Mouse (Mus musculus): Measurements from ENCODE around the gene Lpp. TPM values are rescaled to one million over a fixed set of nuclear protein-coding genes. Genes with fewer than 3 reads are reported as not detected.

Gene Lpp
- polyA plus RNA-seq, 1 experiment from 2014 or later: 37.9 TPM

DNA sequence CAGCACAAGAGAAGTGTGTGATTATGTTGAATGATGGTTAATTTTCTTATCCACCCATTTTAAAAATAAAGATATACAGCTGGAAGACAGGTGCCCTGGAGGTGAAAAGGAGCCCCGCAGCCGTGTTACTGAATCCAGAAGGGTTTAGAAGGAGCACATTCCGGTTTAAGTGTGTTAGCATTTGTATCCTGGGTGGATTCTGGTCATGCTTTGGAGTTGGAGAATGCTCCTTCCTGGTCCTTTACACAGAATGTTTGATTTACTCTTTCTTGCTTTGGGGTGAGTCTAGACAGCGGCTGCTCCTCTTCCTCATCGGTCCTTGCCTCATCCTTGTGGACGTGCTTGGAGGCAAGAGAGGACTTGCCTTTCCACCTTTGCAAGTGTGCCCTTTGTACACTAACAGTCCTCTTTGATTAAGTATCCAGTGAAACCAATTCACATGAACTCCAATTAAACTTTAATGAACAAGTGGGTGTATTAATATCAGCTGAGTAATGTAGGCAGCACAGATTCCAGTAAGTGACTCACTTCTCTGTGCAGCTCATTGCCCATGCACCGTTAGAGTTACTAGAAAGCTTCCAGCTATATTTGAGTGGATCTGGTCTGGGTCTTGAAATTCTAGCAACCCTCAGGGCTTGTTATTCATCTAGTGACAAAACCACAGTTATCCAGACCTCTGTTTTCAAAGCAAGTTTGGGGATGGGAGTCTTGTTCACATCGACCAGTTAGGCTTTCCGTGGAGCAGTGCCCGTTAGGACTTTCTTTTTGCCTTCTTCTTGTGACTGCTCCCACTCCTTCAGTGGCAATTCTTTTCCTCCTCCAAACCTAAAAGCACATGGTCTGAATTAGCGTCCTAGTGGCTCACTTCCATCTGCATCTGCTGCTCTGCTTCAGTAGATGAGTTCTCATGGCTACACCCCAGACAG, 121.8 kb downstream of the Lpp start:
- Histone ChIP-seq H3K27ac (replicated peaks) (no peak overlapping the region), H3K9ac (no peak overlapping the region), H3K4me1 (peaks cover 71% of the 10 kb centered on the region), H3K36me3 (no peaks in the 10 kb centered on the region), H3K27me3 (replicated peaks) (no peaks in the 10 kb centered on the region), H3K4me3 (no peak overlapping the region), H3K9me3 (no peaks in the 10 kb centered on the region), H3K4me2 (no peak overlapping the region)
- 80% methylated on average over 11 of the region's 11 CpGs for WGBS
- ATAC-seq (ENCODE audit: extremely low read depth, insufficient number of reproducible peaks, low FRiP score, low TSS enrichment): no peak

- ATAC-seq (ENCODE audit: extremely low read depth, insufficient number of reproducible peaks, low FRiP score, low TSS enrichment): no peak
- no peak overlapping the region for H3K4me2 ChIP-seq
- H3K27me3 ChIP-seq (replicated peaks): no peaks in the 10 kb centered on the region
- H3K4me1 ChIP-seq: peaks cover 65% of the 10 kb centered on the region
- 62% methylated on average over 3 of the region's 3 CpGs for WGBS
- H3K9me3 ChIP-seq: no peaks in the 10 kb centered on the region
- H3K9ac ChIP-seq: no peak overlapping the region
- H3K36me3 ChIP-seq: no peaks in the 10 kb centered on the region
- H3K27ac ChIP-seq (replicated peaks): no peak overlapping the region
- no peak overlapping the region for H3K4me3 ChIP-seq
These were observed 123.7 kb downstream of the Lpp start for GRCm38 (mm10) chr16:24516993-24517392.

- no peak overlapping the region for H3K4me3 ChIP-seq
- no peak overlapping the region for H3K27ac ChIP-seq (replicated peaks)
- H3K4me1 ChIP-seq: peaks cover 59% of the 10 kb centered on the region
- no peaks in the 10 kb centered on the region for H3K36me3 ChIP-seq
- no peaks in the 10 kb centered on the region for H3K9me3 ChIP-seq
- no peak overlapping the region for H3K4me2 ChIP-seq
- no peaks in the 10 kb centered on the region for H3K27me3 ChIP-seq (replicated peaks)
- no peak overlapping the region for H3K9ac ChIP-seq
- no peak for ATAC-seq (ENCODE audit: extremely low read depth, insufficient number of reproducible peaks, low FRiP score, low TSS enrichment)
- 66% methylated on average over 9 of the region's 9 CpGs for WGBS
These were observed 124.3 kb downstream of the Lpp start for GRCm38 (mm10) chr16:24517501-24518042.

DNA sequence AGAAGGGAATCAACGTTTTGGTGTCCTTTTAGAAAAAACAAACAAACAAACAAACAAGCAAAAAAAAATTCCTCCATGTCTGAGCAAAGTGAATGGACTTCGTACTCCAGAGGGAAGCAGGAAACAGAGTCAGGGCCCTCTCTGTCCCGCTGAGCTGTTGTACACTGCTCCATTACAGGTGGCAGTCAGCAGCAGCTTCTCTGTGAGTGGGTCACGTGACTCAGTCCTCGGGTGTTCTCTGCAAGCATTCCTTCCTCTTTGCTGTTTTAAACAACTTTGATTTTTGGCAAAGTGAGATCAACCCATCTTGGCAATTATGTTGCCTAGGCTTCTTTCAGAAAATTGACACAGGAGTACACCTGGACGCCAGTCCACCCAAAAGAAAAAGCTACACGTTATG, 125.5 kb downstream of the Lpp start:
- H3K27ac ChIP-seq (replicated peaks): no peak overlapping the region
- H3K36me3 ChIP-seq: no peaks in the 10 kb centered on the region
- no peak overlapping the region for H3K9ac ChIP-seq
- no peaks in the 10 kb centered on the region for H3K27me3 ChIP-seq (replicated peaks)
- no peaks in the 10 kb centered on the region for H3K9me3 ChIP-seq
- peaks cover 55% of the 10 kb centered on the region for H3K4me1 ChIP-seq
- 72% methylated on average over 7 of the region's 7 CpGs for WGBS
- ATAC-seq (ENCODE audit: extremely low read depth, insufficient number of reproducible peaks, low FRiP score, low TSS enrichment): no peak
- no peak overlapping the region for H3K4me2 ChIP-seq
- no peak overlapping the region for H3K4me3 ChIP-seq

DNA sequence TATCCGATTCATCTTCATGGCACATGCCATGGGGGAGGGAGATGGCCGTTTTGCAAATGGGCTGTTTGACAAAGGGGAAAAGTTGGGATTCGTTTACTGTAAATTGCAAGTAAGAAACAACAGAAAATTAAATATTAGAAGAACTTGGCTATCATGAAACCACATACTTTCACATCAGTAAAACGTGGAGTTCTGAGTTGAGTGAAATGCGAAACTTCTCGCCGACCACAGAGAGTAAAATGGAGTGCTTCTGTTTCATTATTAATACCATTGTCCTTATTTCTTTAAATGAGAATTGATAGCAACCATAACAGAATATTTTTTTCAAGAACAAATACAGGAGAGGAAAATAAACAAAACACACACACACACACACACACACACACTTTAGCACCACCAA, 133.9 kb downstream of the Lpp start:
- Histone ChIP-seq H3K36me3 (peaks cover 4% of the 10 kb centered on the region; the same call in 1 of the 2 replicates), H3K9me3 (no peaks in the 10 kb centered on the region), H3K4me3 (no peak overlapping the region), H3K4me2 (no peak overlapping the region), H3K27me3 (replicated peaks) (no peaks in the 10 kb centered on the region), H3K9ac (no peak overlapping the region), H3K27ac (replicated peaks) (no peak overlapping the region), H3K4me1 (no peaks in the 10 kb centered on the region)
- WGBS: 82% methylated on average over 7 of the region's 7 CpGs
- no peak for ATAC-seq (ENCODE audit: extremely low read depth, insufficient number of reproducible peaks, low FRiP score, low TSS enrichment)

DNA sequence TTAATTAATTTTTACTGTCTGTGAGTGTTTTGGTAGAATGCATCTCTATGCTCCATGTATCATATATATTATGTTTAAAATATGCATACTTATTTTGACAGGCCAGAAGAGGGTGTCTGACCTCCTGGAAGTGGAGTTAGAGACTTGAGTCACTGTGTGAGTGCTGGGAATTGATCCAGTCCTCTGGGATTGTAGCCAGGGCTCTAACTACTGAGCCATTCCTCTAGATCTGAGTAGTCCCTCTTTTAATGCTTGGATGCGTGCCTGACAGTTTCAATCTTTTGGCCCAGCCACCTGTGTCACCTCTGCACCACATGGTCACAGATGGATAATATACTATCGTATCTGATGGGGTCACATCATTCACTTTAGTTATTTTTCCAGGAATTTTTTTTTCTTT, 138.4 kb downstream of the Lpp start:
- no peaks in the 10 kb centered on the region for H3K9me3 ChIP-seq
- no peak overlapping the region for H3K27ac ChIP-seq (replicated peaks)
- H3K4me2 ChIP-seq: no peak overlapping the region
- no peak overlapping the region for H3K9ac ChIP-seq
- no peaks in the 10 kb centered on the region for H3K27me3 ChIP-seq (replicated peaks)
- H3K4me3 ChIP-seq: no peak overlapping the region
- H3K36me3 ChIP-seq: peaks cover 8% of the 10 kb centered on the region
- H3K4me1 ChIP-seq: no peaks in the 10 kb centered on the region
- ATAC-seq (ENCODE audit: extremely low read depth, insufficient number of reproducible peaks, low FRiP score, low TSS enrichment): no peak
- WGBS: 75% methylated on average over 2 of the region's 2 CpGs

GRCm38 (mm10) chr16:24535221-24535620, 141.9 kb downstream of the Lpp start:
- Histone ChIP-seq H3K4me1 (no peaks in the 10 kb centered on the region), H3K4me2 (no peak overlapping the region), H3K27me3 (replicated peaks) (no peaks in the 10 kb centered on the region), H3K9me3 (no peaks in the 10 kb centered on the region), H3K9ac (no peak overlapping the region), H3K4me3 (no peak overlapping the region), H3K36me3 (peaks cover 4% of the 10 kb centered on the region; the same call in 1 of the 2 replicates), H3K27ac (replicated peaks) (no peak overlapping the region)
- WGBS: 81% methylated on average over 6 of the region's 6 CpGs
- no peak for ATAC-seq (ENCODE audit: extremely low read depth, insufficient number of reproducible peaks, low FRiP score, low TSS enrichment)

GRCm38 (mm10) chr16:24536261-24536660, 143.0 kb downstream of the Lpp start:
- no peak overlapping the region for H3K4me2 ChIP-seq
- H3K9me3 ChIP-seq: no peaks in the 10 kb centered on the region
- peaks cover 4% of the 10 kb centered on the region; the same call in 1 of the 2 replicates for H3K36me3 ChIP-seq
- H3K9ac ChIP-seq: no peak overlapping the region
- H3K4me1 ChIP-seq: no peaks in the 10 kb centered on the region
- no peak overlapping the region for H3K4me3 ChIP-seq
- WGBS: 77% methylated on average over 7 of the region's 7 CpGs
- H3K27me3 ChIP-seq (replicated peaks): no peaks in the 10 kb centered on the region
- ATAC-seq (ENCODE audit: extremely low read depth, insufficient number of reproducible peaks, low FRiP score, low TSS enrichment): no peak
- H3K27ac ChIP-seq (replicated peaks): no peak overlapping the region

- no peak for ATAC-seq (ENCODE audit: extremely low read depth, insufficient number of reproducible peaks, low FRiP score, low TSS enrichment)
- no peak overlapping the region for H3K4me3 ChIP-seq
- no peak overlapping the region for H3K27ac ChIP-seq (replicated peaks)
- H3K9ac ChIP-seq: no peak overlapping the region
- 0 out of 2 replicates have a peak, but pooled peaks cover 6% of the 10 kb centered on the region for H3K4me1 ChIP-seq
- H3K9me3 ChIP-seq: no peaks in the 10 kb centered on the region
- H3K4me2 ChIP-seq: no peak overlapping the region
- 79% methylated on average over 4 of the region's 4 CpGs for WGBS
- H3K27me3 ChIP-seq (replicated peaks): no peaks in the 10 kb centered on the region
- H3K36me3 ChIP-seq: peaks cover 8% of the 10 kb centered on the region; the same call in 1 of the 2 replicates
These were observed 145.7 kb downstream of the Lpp start for GRCm38 (mm10) chr16:24539003-24539402.

- no peaks in the 10 kb centered on the region for H3K27me3 ChIP-seq (replicated peaks)
- no peak overlapping the region for H3K9ac ChIP-seq
- H3K4me2 ChIP-seq: no peak overlapping the region
- no peak for ATAC-seq (ENCODE audit: extremely low read depth, insufficient number of reproducible peaks, low FRiP score, low TSS enrichment)
- 82% methylated on average over 7 of the region's 7 CpGs for WGBS
- H3K4me3 ChIP-seq: no peak overlapping the region
- H3K4me1 ChIP-seq: 0 out of 2 replicates have a peak, but pooled peaks cover 6% of the 10 kb centered on the region
- H3K9me3 ChIP-seq: no peaks in the 10 kb centered on the region
- 0 out of 2 replicates have a peak, but pooled peaks cover 4% of the 10 kb centered on the region for H3K36me3 ChIP-seq
- H3K27ac ChIP-seq (replicated peaks): no peak overlapping the region
These were observed 149.6 kb downstream of the Lpp start for GRCm38 (mm10) chr16:24542864-24543263.

- no peak overlapping the region for H3K4me2 ChIP-seq
- H3K4me3 ChIP-seq: no peak overlapping the region
- no peaks in the 10 kb centered on the region for H3K27me3 ChIP-seq (replicated peaks)
- WGBS: 84% methylated on average over 5 of the region's 5 CpGs
- no peaks in the 10 kb centered on the region for H3K9me3 ChIP-seq
- H3K36me3 ChIP-seq: 0 out of 2 replicates have a peak, but pooled peaks cover 4% of the 10 kb centered on the region
- 0 out of 2 replicates have a peak, but pooled peaks cover 6% of the 10 kb centered on the region for H3K4me1 ChIP-seq
- ATAC-seq (ENCODE audit: extremely low read depth, insufficient number of reproducible peaks, low FRiP score, low TSS enrichment): no peak
- no peak overlapping the region for H3K9ac ChIP-seq
- no peak overlapping the region for H3K27ac ChIP-seq (replicated peaks)
These were observed 152.1 kb downstream of the Lpp start for GRCm38 (mm10) chr16:24545366-24545765.

Data from heart, embryonic 13.5 days (tissue).